Mouse (Mus musculus) cerebellum, adult 2 months (tissue): ENCODE data around the gene Slc35g1.

Experiments used
- CTCF ChIP-seq: fragments of 200-500 bp; IDR thresholded peaks from 2 replicates; pipeline ENCODE4 v1.5.1; 2011; ENCODE audit warnings: low read depth, mild to moderate bottlenecking, control low read depth, low read length, moderate library complexity, borderline replicate concordance; ENCODE audit not compliant: insufficient read depth
- POLR2A ChIP-seq: fragments of 200-500 bp; IDR thresholded peaks from 2 replicates; pipeline ENCODE4 v1.6.1; 2011; ENCODE audit warnings: low read length, control low read depth, borderline replicate concordance; ENCODE audit not compliant: insufficient read depth

GRCm38 (mm10) chr19:38418819-38419423 lies 23.1 kb downstream of the Slc35g1 start:
- TF ChIP-seq POLR2A: no peak
- no peak for TF ChIP-seq CTCF
